Mouse (Mus musculus) CH12.LX (cell line): Measurements from ENCODE around the gene Lrrc8b. TPM values are rescaled to one million over a fixed set of nuclear protein-coding genes. Genes with fewer than 3 reads are reported as not detected.

Experiments
- DNase-seq: peaks from one replicate; pipeline ENCODE4 v3.0.0-alpha.2; 2013; ENCODE audit errors: extremely low read depth
- H3K27ac ChIP-seq: 2 replicates; pipeline ENCODE4 v1.5.1; 2012; ENCODE audit warnings: low read depth, mild to moderate bottlenecking, control low read depth, moderate library complexity; ENCODE audit not compliant: insufficient read depth
- H3K27me3 ChIP-seq: replicated peaks from 2 replicates; pipeline ENCODE3; 2012; ENCODE audit warnings: inconsistent platforms
- H3K36me3 ChIP-seq, 2 experiments: replicated peaks in 1 of 2; 2 replicates each; pipeline versions ENCODE3 to v1.6.1; 2012; ENCODE audit warnings: inconsistent platforms in 1 of 2, low read length in 1 of 2, mild to moderate bottlenecking in 1 of 2, mixed read lengths in 1 of 2, moderate library complexity in 1 of 2; ENCODE audit not compliant: control insufficient read depth in 1 of 2, insufficient read depth in 1 of 2
- H3K4me1 ChIP-seq, 2 experiments: 2 replicates each; pipeline ENCODE4 v1.6.1; 2012; ENCODE audit warnings: inconsistent platforms in 1 of 2, moderate library complexity in 1 of 2; ENCODE audit not compliant: insufficient read depth in 2 of 2, control insufficient read depth in 1 of 2
- H3K4me2 ChIP-seq: 2 replicates; pipeline ENCODE4 v1.6.1; 2012; ENCODE audit warnings: low read depth, mild to moderate bottlenecking, control low read depth; ENCODE audit not compliant: poor library complexity, insufficient read depth, severe bottlenecking
- H3K4me3 ChIP-seq, 3 experiments: fragments of 150-350 bp in 1 of 3; sonication (generic) in 1 of 3; replicated peaks in 1 of 3; 2 replicates each; pipeline versions ENCODE3 to v1.5.1; 2011 to 2012; ENCODE audit warnings: low read depth in 2 of 3, low read length in 2 of 3, mild to moderate bottlenecking in 2 of 3, moderate library complexity in 2 of 3, control low read depth in 1 of 3, improper control_type of control experiment in 1 of 3, inconsistent platforms in 1 of 3, mixed read lengths in 1 of 3; ENCODE audit not compliant: poor library complexity in 1 of 3
- H3K79me2 ChIP-seq: replicated peaks from 2 replicates; pipeline ENCODE4 v1.6.1; 2012; ENCODE audit warnings: mild to moderate bottlenecking, moderate library complexity; ENCODE audit not compliant: control insufficient read depth, poor library complexity, insufficient read depth, severe bottlenecking; ENCODE audit errors: extremely low read depth
- H3K9ac ChIP-seq: 2 replicates; pipeline ENCODE4 v1.6.1; 2012; ENCODE audit warnings: low read depth, mild to moderate bottlenecking, control low read depth, moderate library complexity; ENCODE audit not compliant: insufficient read depth
- H3K9me3 ChIP-seq: replicated peaks from 2 replicates; pipeline ENCODE3; 2012; ENCODE audit warnings: low read length, inconsistent platforms, mixed read lengths
- BHLHE40 ChIP-seq: IDR thresholded peaks from 2 replicates; pipeline ENCODE4 v1.6.1; 2011; ENCODE audit warnings: mild to moderate bottlenecking, low read depth, low read length, improper control_type of control experiment
- CHD2 ChIP-seq: IDR thresholded peaks from 2 replicates; pipeline ENCODE4 v1.6.1; 2011; ENCODE audit warnings: low read length, improper control_type of control experiment
- CTCF ChIP-seq, 2 experiments: IDR thresholded peaks in 1 of 2; conservative IDR thresholded peaks in 1 of 2; 2 replicates each; pipeline ENCODE4 v1.5.1; 2011 to 2012; ENCODE audit warnings: low read depth in 2 of 2, low read length in 2 of 2, improper control_type of control experiment in 1 of 2, inconsistent platforms in 1 of 2, mild to moderate bottlenecking in 1 of 2, moderate library complexity in 1 of 2
- E2F4 ChIP-seq: IDR thresholded peaks from 2 replicates; pipeline ENCODE4 v1.6.1; 2011; ENCODE audit warnings: low read depth, low read length, improper control_type of control experiment; ENCODE audit not compliant: insufficient replicate concordance
- ELF1 ChIP-seq: IDR thresholded peaks from 2 replicates; pipeline ENCODE4 v1.6.1; 2014; ENCODE audit warnings: low read depth, mild to moderate bottlenecking, inconsistent platforms, low read length, improper control_type of control experiment
- EP300 ChIP-seq: IDR thresholded peaks from 2 replicates; pipeline ENCODE4 v1.6.1; 2011; ENCODE audit warnings: low read length, improper control_type of control experiment
- GABPA ChIP-seq: IDR thresholded peaks from 2 replicates; pipeline ENCODE4 v1.6.1; 2012; ENCODE audit warnings: low read depth, low read length, improper control_type of control experiment, inconsistent platforms; ENCODE audit not compliant: insufficient replicate concordance
- JUN ChIP-seq: IDR thresholded peaks from 2 replicates; pipeline ENCODE4 v1.6.1; 2011; ENCODE audit warnings: low read depth, mild to moderate bottlenecking, low read length, improper control_type of control experiment, moderate library complexity; ENCODE audit not compliant: insufficient read depth
- JUND ChIP-seq: conservative IDR thresholded peaks from 2 replicates; pipeline ENCODE4 v1.6.1; 2011; ENCODE audit warnings: low read depth, low read length, improper control_type of control experiment
- MAFK ChIP-seq: IDR thresholded peaks from 2 replicates; pipeline ENCODE4 v1.6.1; 2011; ENCODE audit warnings: low read length, improper control_type of control experiment; ENCODE audit not compliant: insufficient replicate concordance
- MAX ChIP-seq: IDR thresholded peaks from 2 replicates; pipeline ENCODE4 v1.6.1; 2011; ENCODE audit warnings: low read length, improper control_type of control experiment
- MEF2A ChIP-seq: IDR thresholded peaks from 2 replicates; pipeline ENCODE4 v1.6.1; 2014; ENCODE audit warnings: low read depth, mild to moderate bottlenecking, inconsistent platforms, low read length, improper control_type of control experiment, borderline replicate concordance
- MXI1 ChIP-seq: IDR thresholded peaks from 2 replicates; pipeline ENCODE4 v1.6.1; 2011; ENCODE audit warnings: mild to moderate bottlenecking, low read depth, low read length, improper control_type of control experiment
- MYC ChIP-seq: IDR thresholded peaks from 2 replicates; pipeline ENCODE4 v1.6.1; 2011; ENCODE audit warnings: low read depth, mild to moderate bottlenecking, improper control_type of control experiment, low read length
- NELFE ChIP-seq: IDR thresholded peaks from 2 replicates; pipeline ENCODE4 v1.6.1; 2011; ENCODE audit warnings: low read depth, low read length, improper control_type of control experiment
- PAX5 ChIP-seq: IDR thresholded peaks from 2 replicates; pipeline ENCODE4 v1.6.1; 2012; ENCODE audit warnings: low read length, inconsistent platforms, mixed read lengths
- POLR2AphosphoS2 ChIP-seq: IDR thresholded peaks from 2 replicates; pipeline ENCODE4 v1.6.1; 2011; ENCODE audit warnings: low read depth, low read length, improper control_type of control experiment
- RAD21 ChIP-seq: IDR thresholded peaks from 2 replicates; pipeline ENCODE4 v1.6.1; 2011; ENCODE audit warnings: low read depth, mild to moderate bottlenecking, low read length, improper control_type of control experiment, moderate library complexity
- SIN3A ChIP-seq: IDR thresholded peaks from 2 replicates; pipeline ENCODE4 v1.6.1; 2012; ENCODE audit warnings: low read length, improper control_type of control experiment, inconsistent platforms
- SMC3 ChIP-seq: IDR thresholded peaks from 2 replicates; pipeline ENCODE4 v1.6.1; 2011; ENCODE audit warnings: low read depth, low read length, improper control_type of control experiment
- ZKSCAN1 ChIP-seq: IDR thresholded peaks from 2 replicates; pipeline ENCODE4 v1.6.1; 2012; ENCODE audit warnings: low read depth, inconsistent platforms, low read length, improper control_type of control experiment, borderline replicate concordance
- ZMIZ1 ChIP-seq: IDR thresholded peaks from 2 replicates; pipeline ENCODE4 v1.6.1; 2012; ENCODE audit warnings: low read depth, mild to moderate bottlenecking, inconsistent platforms, low read length, improper control_type of control experiment
- dilution Hi-C: fragments of 300-500 bp; cut with MboI; formaldehyde crosslinking; loops from 2 replicates; pipeline ENCODE4 v1.14.3; 2020; ENCODE audit warnings: low sequenced_read_pairs; ENCODE audit not compliant: extremely low pct_unique_long_range_greater_than_20kb, extremely low pct_ligation_motif_present
- in situ Hi-C: fragments of 300-500 bp; cut with MboI; formaldehyde crosslinking; loops from 3 replicates; pipeline ENCODE4 v1.14.3; 2019; ENCODE audit warnings: low sequenced_read_pairs, low pct_ligation_motif_present, low pct_unique_long_range_greater_than_20kb, mixed read lengths
- polyA plus RNA-seq: library from polyadenylated mRNA; unstranded; fragments of >175 nt; gene quantifications from 2 replicates; pipeline ENCODE4 v1.2.1, GENCODE M21; 2012; ENCODE audit warnings: low read depth; ENCODE audit not compliant: insufficient read length
- total RNA-seq, 2 experiments: library from RNA; depleted of rRNA; stranded (reverse); fragments of 300-350 nt in 1 of 2; fragments of >200 nt in 1 of 2; gene quantifications; 2 replicates each; pipeline ENCODE4 v1.2.3; 2012 to 2014

The Lrrc8b gene
- total and polyA plus RNA-seq, 3 experiments, result 0.21 to 0.40 (median 0.40) TPM

- H3K9me3 ChIP-seq, result peaks cover 8% of the 10 kb centered on the region
- no peaks in the 10 kb centered on the region for H3K36me3 ChIP-seq
- TF ChIP-seq MXI1, result no peak
- TF ChIP-seq JUND, result no peak
- no peak for TF ChIP-seq SIN3A
- no peak for TF ChIP-seq ELF1
- TF ChIP-seq POLR2AphosphoS2, result no peak
- TF ChIP-seq RAD21, result no peak
- no peak for TF ChIP-seq PAX5
- no peak for TF ChIP-seq SMC3
- no peak for TF ChIP-seq BHLHE40
- no peak for TF ChIP-seq MAFK
- TF ChIP-seq MYC, result no peak
- no peak for TF ChIP-seq MAX
- TF ChIP-seq ZMIZ1, result no peak
- TF ChIP-seq E2F4, result no peak
- no peak for TF ChIP-seq ZKSCAN1
- dilution Hi-C loops, result no loop called here
- H3K4me1 ChIP-seq, result peaks cover 0 to 7% of the 10 kb centered on the region in 2 experiments; a peak in 1 of 4 replicates
- no peak overlapping the region for H3K4me3 ChIP-seq
- no peaks in the 10 kb centered on the region for H3K79me2 ChIP-seq
- no peak overlapping the region for H3K9ac ChIP-seq
- H3K4me2 ChIP-seq, result no peak overlapping the region
- no peak overlapping the region for H3K27ac ChIP-seq
- no peak for DNase-seq
- in situ Hi-C loops, result no loop called here
- no peaks in the 10 kb centered on the region for H3K27me3 ChIP-seq
Observed at GRCm38 (mm10) chr5:105393731-105394130, 21.8 kb upstream of the Lrrc8b start.

- Histone ChIP-seq H3K9me3 (peaks cover 8% of the 10 kb centered on the region), H3K4me1 (peaks cover 0 to 8% of the 10 kb centered on the region in 2 experiments; a peak in 1 of 4 replicates), H3K36me3 (no peaks in the 10 kb centered on the region), H3K27me3 (no peaks in the 10 kb centered on the region), H3K27ac (no peak overlapping the region), H3K4me2 (no peak overlapping the region), H3K9ac (no peak overlapping the region)
- TF ChIP-seq CTCF (conservative IDR thresholded peaks at IDR 0.05 in 1 of 2, IDR thresholded peaks at IDR 0.05 in 1 of 2; ENCODE audit: low read depth in 2 of 2, low read length in 2 of 2), result no peak
- no peak for TF ChIP-seq EP300
- TF ChIP-seq CHD2, result no peak
- no peak for TF ChIP-seq MAX
- no peak for TF ChIP-seq JUN
- TF ChIP-seq MEF2A, result no peak
- no peak for TF ChIP-seq GABPA
- TF ChIP-seq SIN3A, result no peak
- TF ChIP-seq MAFK, result no peak
- no peak for TF ChIP-seq NELFE
- TF ChIP-seq, all 38 proteins: peak for 0
- dilution Hi-C loops (no loop called here), in situ Hi-C loops (no loop called here)
- Histone ChIP-seq H3K4me3 (no peak overlapping the region), H3K79me2 (no peaks in the 10 kb centered on the region)
- DNase-seq, result no peak
Observed at GRCm38 (mm10) chr5:105395188-105395587, 20.4 kb upstream of the Lrrc8b start.
